Mouse (Mus musculus): ENCODE measurements at regions not wholly inside any gene's neighbourhood (a gene's known extent, or its start where the extent isn't known, plus 50 kb on each side); places are given as distances from the start of the nearest gene placed in this dataset.

- Histone ChIP-seq H3K4me2 (ENCODE audit: low read depth, low read length) (no peak overlapping the region), H3K9me3 (ENCODE audit: low read length) (no peaks in the 10 kb centered on the region), H3K27ac (ENCODE audit: low read depth) (no peak overlapping the region), H3K4me3 (ENCODE audit: low read depth, low read length) (no peak overlapping the region), H3K9ac (replicated peaks) (no peak overlapping the region), H3K4me1 (ENCODE audit: insufficient read depth) (no peaks in the 10 kb centered on the region), H3K27me3 (ENCODE audit: insufficient read depth, low read length) (no peaks in the 10 kb centered on the region), H3K36me3 (replicated peaks; ENCODE audit: insufficient read depth, low read length) (no peaks in the 10 kb centered on the region)
- no peak for DNase-seq
- TF ChIP-seq CTCF (IDR thresholded peaks at IDR 0.05; ENCODE audit: low read depth) (no peak), EP300 (IDR thresholded peaks at IDR 0.05; ENCODE audit: low read depth) (no peak)
- 79% methylated on average over 4 of the region's 4 CpGs for WGBS (ENCODE audit: insufficient replicate concordance)
- ATAC-seq: no peak
Measured at GRCm38 (mm10) chr13:60369216-60369615, 192.1 kb upstream of the Gas1 start.

- Histone ChIP-seq H3K4me3 (ENCODE audit: low read depth, low read length) (no peak overlapping the region), H3K4me2 (ENCODE audit: low read depth, low read length) (no peak overlapping the region), H3K9me3 (ENCODE audit: low read length) (no peaks in the 10 kb centered on the region), H3K9ac (replicated peaks) (no peak overlapping the region), H3K36me3 (replicated peaks; ENCODE audit: insufficient read depth, low read length) (no peaks in the 10 kb centered on the region), H3K27me3 (ENCODE audit: insufficient read depth, low read length) (no peaks in the 10 kb centered on the region), H3K4me1 (ENCODE audit: insufficient read depth) (peaks cover 4% of the 10 kb centered on the region; the same call in 1 of the 2 replicates), H3K27ac (ENCODE audit: low read depth) (no peak overlapping the region)
- ATAC-seq (no peak), DNase-seq (no peak)
- TF ChIP-seq CTCF (IDR thresholded peaks at IDR 0.05; ENCODE audit: low read depth) (no peak), EP300 (IDR thresholded peaks at IDR 0.05; ENCODE audit: low read depth) (no peak)
- 77% methylated on average over 2 of the region's 2 CpGs for WGBS (ENCODE audit: insufficient replicate concordance)
Measured at GRCm38 (mm10) chr13:60371656-60372055, 194.5 kb upstream of the Gas1 start.

DNA sequence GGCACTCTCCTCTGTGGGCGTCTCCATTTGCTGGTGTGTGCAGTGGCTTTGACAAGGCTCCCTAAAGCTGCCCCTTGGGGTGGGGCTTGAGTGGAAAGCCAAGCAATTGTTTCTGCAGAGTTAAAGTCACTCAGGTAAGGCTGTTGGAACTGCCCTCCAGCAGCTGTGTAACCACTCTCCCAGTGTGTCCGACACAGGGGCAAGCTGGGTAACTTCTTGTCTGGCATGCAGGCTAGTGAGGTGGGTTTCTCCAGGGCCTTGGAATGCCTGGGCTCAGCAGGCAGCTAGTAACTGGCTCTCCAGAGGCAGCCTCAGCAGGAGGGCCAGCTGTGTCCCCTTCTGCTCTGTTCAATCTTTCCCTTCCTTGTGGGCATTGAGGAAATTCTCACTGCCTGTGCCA is 199.5 kb upstream of the Gas1 start:
- H3K36me3 ChIP-seq (replicated peaks; ENCODE audit: insufficient read depth, low read length): no peaks in the 10 kb centered on the region
- H3K9me3 ChIP-seq (ENCODE audit: low read length): no peaks in the 10 kb centered on the region
- no peak for TF ChIP-seq CTCF (IDR thresholded peaks at IDR 0.05; ENCODE audit: low read depth)
- TF ChIP-seq EP300 (IDR thresholded peaks at IDR 0.05; ENCODE audit: low read depth): no peak
- peaks cover 4% of the 10 kb centered on the region; the same call in 1 of the 2 replicates for H3K4me1 ChIP-seq (ENCODE audit: insufficient read depth)
- H3K9ac ChIP-seq (replicated peaks): no peak overlapping the region
- H3K27ac ChIP-seq (ENCODE audit: low read depth): no peak overlapping the region
- no peak for ATAC-seq
- H3K4me2 ChIP-seq (ENCODE audit: low read depth, low read length): no peak overlapping the region
- no peaks in the 10 kb centered on the region for H3K27me3 ChIP-seq (ENCODE audit: insufficient read depth, low read length)
- H3K4me3 ChIP-seq (ENCODE audit: low read depth, low read length): no peak overlapping the region
- DNase-seq: no peak
- 64% methylated on average over 2 of the region's 2 CpGs for WGBS (ENCODE audit: insufficient replicate concordance)

DNA sequence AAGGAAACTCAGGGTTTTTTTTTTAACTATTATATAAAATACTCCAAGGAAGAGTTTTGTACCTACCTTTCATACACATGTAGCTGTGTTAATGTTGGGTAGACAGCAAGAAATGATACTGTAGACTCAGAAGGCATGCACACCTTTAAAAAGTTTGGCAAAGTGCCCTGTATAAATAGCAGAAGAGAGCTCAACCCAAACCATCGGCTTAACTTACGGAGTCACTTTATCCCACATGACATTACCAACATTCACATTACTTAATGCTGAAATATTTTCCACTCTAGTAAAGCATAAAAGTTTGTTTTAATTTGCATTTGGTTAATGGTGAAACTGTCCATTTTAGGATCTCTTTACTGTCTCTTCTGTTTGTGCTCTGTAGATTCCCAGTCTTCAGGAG is 205.7 kb upstream of the Gas1 start:
- no peak for TF ChIP-seq CTCF (IDR thresholded peaks at IDR 0.05; ENCODE audit: low read depth)
- no peak for TF ChIP-seq EP300 (IDR thresholded peaks at IDR 0.05; ENCODE audit: low read depth)
- H3K4me1 ChIP-seq (ENCODE audit: insufficient read depth): no peaks in the 10 kb centered on the region
- H3K36me3 ChIP-seq (replicated peaks; ENCODE audit: insufficient read depth, low read length): no peaks in the 10 kb centered on the region
- no peaks in the 10 kb centered on the region for H3K9me3 ChIP-seq (ENCODE audit: low read length)
- no peak overlapping the region for H3K9ac ChIP-seq (replicated peaks)
- DNase-seq: no peak
- H3K4me2 ChIP-seq (ENCODE audit: low read depth, low read length): no peak overlapping the region
- WGBS (ENCODE audit: insufficient replicate concordance): 88% methylated on average over 2 of the region's 2 CpGs
- no peak overlapping the region for H3K4me3 ChIP-seq (ENCODE audit: low read depth, low read length)
- no peak for ATAC-seq
- no peak overlapping the region for H3K27ac ChIP-seq (ENCODE audit: low read depth)
- no peaks in the 10 kb centered on the region for H3K27me3 ChIP-seq (ENCODE audit: insufficient read depth, low read length)

DNA sequence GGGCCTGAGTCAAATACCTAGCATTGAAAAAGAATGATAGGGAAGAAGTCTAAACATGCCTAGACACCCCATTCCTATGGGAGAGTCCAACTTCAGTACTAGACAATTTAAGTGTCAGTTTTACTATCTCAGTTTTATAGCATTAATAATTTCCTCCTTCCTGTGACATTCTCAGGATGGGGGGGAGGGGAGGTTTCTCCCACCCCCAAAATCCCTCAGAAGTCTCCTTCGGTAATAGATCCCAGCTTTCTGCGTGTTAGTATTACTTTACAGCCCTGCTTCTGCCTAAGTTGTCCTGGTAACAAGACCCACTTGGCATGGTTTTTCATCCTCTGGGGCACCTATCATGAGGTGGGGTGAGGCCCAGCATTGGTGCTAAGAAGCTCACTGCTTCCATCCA is 202.9 kb upstream of the Dapk1 start:
- Histone ChIP-seq H3K27ac (ENCODE audit: low read depth) (no peak overlapping the region), H3K4me1 (ENCODE audit: insufficient read depth) (no peaks in the 10 kb centered on the region), H3K9me3 (ENCODE audit: low read length) (no peaks in the 10 kb centered on the region), H3K36me3 (replicated peaks; ENCODE audit: insufficient read depth, low read length) (no peaks in the 10 kb centered on the region), H3K4me3 (ENCODE audit: low read depth, low read length) (no peak overlapping the region), H3K27me3 (ENCODE audit: insufficient read depth, low read length) (no peaks in the 10 kb centered on the region), H3K4me2 (ENCODE audit: low read depth, low read length) (no peak overlapping the region), H3K9ac (replicated peaks) (no peak overlapping the region)
- ATAC-seq: no peak
- WGBS (ENCODE audit: insufficient replicate concordance): 78% methylated on average over 2 of the region's 2 CpGs
- no peak for TF ChIP-seq CTCF (IDR thresholded peaks at IDR 0.05; ENCODE audit: low read depth)
- no peak for TF ChIP-seq EP300 (IDR thresholded peaks at IDR 0.05; ENCODE audit: low read depth)
- DNase-seq: no peak

DNA sequence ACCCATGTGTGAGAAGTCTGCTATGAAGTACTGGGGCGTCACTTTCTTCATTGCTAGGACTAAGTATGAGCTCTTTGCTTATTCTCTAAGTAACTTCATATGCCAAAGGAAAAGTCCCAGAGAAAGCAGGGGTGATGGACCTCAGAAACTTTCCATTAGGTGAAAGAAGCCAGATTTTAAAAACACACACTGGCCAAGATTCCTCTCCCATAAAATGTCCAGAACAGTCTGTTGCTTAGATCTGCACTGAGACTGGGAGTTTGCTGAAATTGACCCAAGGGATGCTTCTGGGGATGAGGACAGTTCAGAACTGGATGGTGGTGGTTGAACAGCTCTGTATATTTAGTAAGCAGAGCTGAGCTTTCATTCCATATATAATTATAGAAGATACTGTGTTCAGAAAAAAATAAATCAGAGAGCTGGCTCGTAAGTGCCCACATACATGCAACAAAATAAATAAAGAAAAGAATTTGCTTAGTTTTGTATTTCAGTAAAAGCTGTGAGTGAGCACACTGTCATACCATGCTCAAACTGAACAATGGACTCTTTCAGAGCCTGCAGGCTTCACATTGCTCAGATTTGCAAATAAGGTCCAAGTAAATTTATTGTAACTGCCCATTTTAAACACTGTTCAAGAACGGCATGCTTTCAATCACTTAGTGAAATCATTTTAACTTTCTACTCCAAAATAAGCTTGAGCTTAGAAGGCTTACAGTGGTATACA is 200.8 kb upstream of the Dapk1 start:
- Histone ChIP-seq H3K4me3 (ENCODE audit: low read depth, low read length) (no peak overlapping the region), H3K4me1 (ENCODE audit: insufficient read depth) (no peaks in the 10 kb centered on the region), H3K27me3 (ENCODE audit: insufficient read depth, low read length) (no peaks in the 10 kb centered on the region), H3K36me3 (replicated peaks; ENCODE audit: insufficient read depth, low read length) (no peaks in the 10 kb centered on the region), H3K9me3 (ENCODE audit: low read length) (no peaks in the 10 kb centered on the region), H3K9ac (replicated peaks) (no peak overlapping the region), H3K27ac (ENCODE audit: low read depth) (no peak overlapping the region), H3K4me2 (ENCODE audit: low read depth, low read length) (no peak overlapping the region)
- DNase-seq (no peak), ATAC-seq (no peak)
- no peak for TF ChIP-seq CTCF (IDR thresholded peaks at IDR 0.05; ENCODE audit: low read depth)
- TF ChIP-seq EP300 (IDR thresholded peaks at IDR 0.05; ENCODE audit: low read depth): no peak
- 75% methylated on average over 3 of the region's 3 CpGs for WGBS (ENCODE audit: insufficient replicate concordance)

All from liver, postnatal 0 days (tissue).